Mouse (Mus musculus): ENCODE measurements at regions not wholly inside any gene's neighbourhood (a gene's known extent, or its start where the extent isn't known, plus 50 kb on each side); places are given as distances from the start of the nearest gene placed in this dataset.

GRCm38 (mm10) chr7:71541467-71541866 lies 190.2 kb upstream of the Gm10295 start:
- no peak overlapping the region for H3K27ac ChIP-seq (replicated peaks)
- no peak for ATAC-seq (replicated peaks)
- no peaks in the 10 kb centered on the region for H3K4me1 ChIP-seq
- no peak overlapping the region for H3K9ac ChIP-seq (replicated peaks)
- H3K9me3 ChIP-seq: no peaks in the 10 kb centered on the region
- H3K4me3 ChIP-seq: no peak overlapping the region
- H3K4me2 ChIP-seq (replicated peaks): no peak overlapping the region
- no peaks in the 10 kb centered on the region for H3K27me3 ChIP-seq
- WGBS: 21% methylated on average over 2 of the region's 2 CpGs
- H3K36me3 ChIP-seq: no peaks in the 10 kb centered on the region

DNA sequence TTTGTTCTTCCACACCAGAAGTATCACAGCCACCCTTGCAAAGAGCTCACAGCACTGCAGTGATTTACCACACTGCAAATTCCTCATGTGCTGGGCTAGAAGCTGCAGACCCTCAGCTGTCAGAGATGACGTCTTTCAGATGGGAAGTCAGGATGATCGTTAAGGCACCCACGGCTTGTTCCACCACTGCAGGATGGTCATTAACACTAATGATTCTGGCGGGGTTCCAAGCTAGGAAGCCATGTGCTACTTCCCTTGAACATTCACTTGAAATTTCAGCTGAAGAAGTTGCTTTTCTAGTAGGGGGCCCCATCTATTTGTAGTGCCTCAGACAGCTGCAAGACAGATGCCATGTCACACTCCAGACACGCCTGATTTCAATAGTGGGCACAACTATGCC lies 181.8 kb upstream of the Gm10295 start:
- Histone ChIP-seq H3K27ac (replicated peaks) (no peak overlapping the region), H3K4me2 (replicated peaks) (no peak overlapping the region), H3K4me3 (no peak overlapping the region), H3K4me1 (peaks cover 5% of the 10 kb centered on the region), H3K9me3 (no peaks in the 10 kb centered on the region), H3K36me3 (no peaks in the 10 kb centered on the region), H3K27me3 (no peaks in the 10 kb centered on the region), H3K9ac (replicated peaks) (no peak overlapping the region)
- ATAC-seq (replicated peaks): peak; percentile 48; the same call in 1 of the 2 replicates
- WGBS: 19% methylated on average over 5 of the region's 5 CpGs

DNA sequence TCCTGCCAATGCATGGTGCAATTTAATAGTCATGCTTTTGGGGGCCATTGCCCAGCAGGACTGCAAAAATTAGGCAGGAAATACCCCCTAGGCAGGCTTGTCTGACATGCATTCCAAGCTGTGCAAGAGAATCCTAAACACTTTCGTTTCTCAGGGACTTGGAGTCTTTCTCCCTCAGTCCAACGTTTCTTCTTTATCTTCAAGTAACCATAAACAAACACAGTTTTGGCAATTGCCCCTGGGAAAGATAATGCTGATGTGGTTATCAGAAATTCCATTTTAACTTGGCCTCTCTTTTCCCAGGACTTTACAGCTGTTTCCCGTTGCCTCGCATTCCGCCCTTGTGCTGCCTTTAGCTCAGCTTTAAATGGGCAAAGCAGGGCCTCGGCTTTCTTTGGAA lies 180.2 kb upstream of the Gm10295 start:
- no peaks in the 10 kb centered on the region for H3K36me3 ChIP-seq
- no peak for ATAC-seq (replicated peaks)

DNA sequence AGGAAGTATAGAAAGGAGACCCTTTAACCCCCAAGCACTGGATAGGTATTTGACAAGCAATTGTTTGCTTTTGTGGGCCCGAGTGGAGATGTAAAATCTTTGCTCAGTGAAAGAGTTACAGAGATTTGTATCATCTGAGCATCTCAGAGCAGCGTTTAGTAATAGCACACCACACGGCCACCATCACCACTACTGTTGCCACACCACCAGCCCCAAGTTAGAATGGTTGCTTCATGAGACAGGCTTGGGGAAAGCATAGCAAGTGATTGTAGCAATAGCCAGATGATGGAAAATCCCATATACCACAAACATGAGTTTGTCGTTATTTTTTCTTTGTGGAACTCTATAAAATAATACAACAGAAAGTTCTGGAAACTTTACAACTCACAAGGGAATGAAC lies 179.6 kb upstream of the Gm10295 start:
- H3K9me3 ChIP-seq: no peaks in the 10 kb centered on the region
- 88% methylated on average over 4 of the region's 4 CpGs for WGBS
- H3K27ac ChIP-seq (replicated peaks): no peak overlapping the region
- no peak overlapping the region for H3K9ac ChIP-seq (replicated peaks)
- H3K36me3 ChIP-seq: no peaks in the 10 kb centered on the region
- no peak for ATAC-seq (replicated peaks)
- no peak overlapping the region for H3K4me3 ChIP-seq
- H3K4me2 ChIP-seq (replicated peaks): no peak overlapping the region
- H3K4me1 ChIP-seq: peaks cover 5% of the 10 kb centered on the region
- H3K27me3 ChIP-seq: no peaks in the 10 kb centered on the region

More for the DNA sequence above, 180.2 kb upstream of the Gm10295 start:
- Histone ChIP-seq H3K9ac (replicated peaks) (no peak overlapping the region), H3K9me3 (no peaks in the 10 kb centered on the region), H3K4me2 (replicated peaks) (no peak overlapping the region), H3K27me3 (no peaks in the 10 kb centered on the region), H3K4me1 (peaks cover 5% of the 10 kb centered on the region), H3K27ac (replicated peaks) (no peak overlapping the region), H3K4me3 (no peak overlapping the region)
- 72% methylated on average over 6 of the region's 6 CpGs for WGBS

- H3K4me1 ChIP-seq: no peaks in the 10 kb centered on the region
- 81% methylated on average over 2 of the region's 2 CpGs for WGBS
- H3K4me3 ChIP-seq: no peak overlapping the region
- H3K36me3 ChIP-seq: no peaks in the 10 kb centered on the region
- no peak overlapping the region for H3K27ac ChIP-seq (replicated peaks)
- no peaks in the 10 kb centered on the region for H3K27me3 ChIP-seq
- no peak overlapping the region for H3K4me2 ChIP-seq (replicated peaks)
- H3K9ac ChIP-seq (replicated peaks): no peak overlapping the region
- no peak for ATAC-seq (replicated peaks)
- no peaks in the 10 kb centered on the region for H3K9me3 ChIP-seq
These were observed 174.9 kb upstream of the Gm10295 start for GRCm38 (mm10) chr7:71526152-71526551.

DNA sequence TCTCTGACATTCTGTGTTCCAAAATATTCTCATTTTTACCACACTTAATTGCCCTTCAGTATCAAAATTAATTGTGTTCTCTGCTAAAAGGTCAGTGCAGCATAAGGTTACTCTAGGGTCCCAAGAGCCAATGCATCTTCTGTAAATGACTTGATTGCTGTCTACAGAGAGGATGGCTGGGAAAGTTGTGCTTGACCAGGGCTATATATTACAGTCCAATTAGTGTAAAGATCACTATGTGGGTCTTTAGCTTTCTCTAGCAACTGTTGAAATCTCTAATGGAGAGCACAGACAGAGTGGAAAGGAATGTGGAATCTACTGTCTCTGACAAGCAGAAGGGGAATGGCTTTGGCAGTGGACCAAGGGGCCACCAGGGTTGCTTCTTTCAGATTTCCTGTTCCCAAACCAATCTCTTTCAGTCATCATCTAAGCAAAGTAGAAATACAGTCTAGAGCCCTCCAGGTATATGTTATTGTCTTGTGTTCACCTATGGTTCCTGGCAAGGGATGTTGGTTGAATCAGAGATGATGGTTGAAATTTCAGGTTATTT lies 173.4 kb upstream of the Gm10295 start:
- H3K4me1 ChIP-seq: no peaks in the 10 kb centered on the region
- H3K9ac ChIP-seq (replicated peaks): no peak overlapping the region
- H3K9me3 ChIP-seq: no peaks in the 10 kb centered on the region
- no peaks in the 10 kb centered on the region for H3K27me3 ChIP-seq
- ATAC-seq (replicated peaks): no peak
- no peaks in the 10 kb centered on the region for H3K36me3 ChIP-seq
- no peak overlapping the region for H3K4me2 ChIP-seq (replicated peaks)
- H3K27ac ChIP-seq (replicated peaks): no peak overlapping the region
- H3K4me3 ChIP-seq: no peak overlapping the region

DNA sequence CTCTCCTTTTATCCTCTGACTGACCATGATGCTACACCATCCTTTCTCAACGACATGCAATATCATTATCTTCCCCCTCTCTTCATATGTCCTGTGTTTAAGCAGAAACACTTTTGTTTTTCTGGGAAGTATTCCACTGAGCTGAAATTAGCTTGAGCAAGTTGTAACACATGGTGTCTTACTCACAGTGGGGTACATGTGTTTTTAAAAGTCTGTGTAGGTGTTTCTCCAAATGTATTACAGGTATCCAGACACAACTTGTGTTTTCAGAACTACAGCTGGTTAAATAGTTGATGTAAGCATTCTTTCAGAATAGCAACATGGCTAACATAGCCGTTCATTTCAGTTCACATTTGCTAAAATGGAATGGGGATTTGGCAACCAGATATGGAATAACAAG lies 172.8 kb upstream of the Gm10295 start:
- Histone ChIP-seq H3K4me3 (no peak overlapping the region), H3K27me3 (no peaks in the 10 kb centered on the region), H3K27ac (replicated peaks) (no peak overlapping the region), H3K4me2 (replicated peaks) (no peak overlapping the region), H3K36me3 (no peaks in the 10 kb centered on the region), H3K4me1 (no peaks in the 10 kb centered on the region), H3K9me3 (no peaks in the 10 kb centered on the region), H3K9ac (replicated peaks) (no peak overlapping the region)
- no peak for ATAC-seq (replicated peaks)
- WGBS: 90% methylated on average over 2 of the region's 2 CpGs

DNA sequence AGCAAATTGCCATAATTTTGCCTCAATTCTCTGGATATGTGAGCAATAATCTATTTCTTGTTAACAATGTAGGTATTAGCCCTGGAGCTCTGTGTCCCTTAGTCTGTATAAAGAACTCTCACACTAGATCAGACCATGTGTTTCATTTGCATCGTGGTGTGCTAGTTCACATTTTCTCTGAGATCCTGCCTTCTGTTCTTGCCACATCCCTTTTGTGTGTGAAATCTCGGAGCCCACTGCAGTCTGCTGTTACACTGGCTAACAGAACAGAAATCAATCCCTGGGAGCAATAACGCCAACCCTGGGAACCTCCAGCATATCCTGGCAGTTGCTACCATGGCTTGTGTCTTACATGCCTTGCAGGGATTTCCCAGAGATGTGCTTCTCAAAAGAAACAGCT lies 156.1 kb upstream of the Gm10295 start:
- WGBS: 64% methylated on average over 3 of the region's 3 CpGs
- H3K27ac ChIP-seq (replicated peaks): peak overlapping the region; percentile 52; the same call in 1 of the 2 replicates
- H3K4me3 ChIP-seq: no peak overlapping the region
- H3K4me1 ChIP-seq: no peaks in the 10 kb centered on the region
- no peaks in the 10 kb centered on the region for H3K9me3 ChIP-seq
- no peak overlapping the region for H3K9ac ChIP-seq (replicated peaks)
- ATAC-seq (replicated peaks): 0 out of 2 replicates have a peak, but pooled peaks have one; percentile 41
- no peaks in the 10 kb centered on the region for H3K27me3 ChIP-seq
- H3K36me3 ChIP-seq: no peaks in the 10 kb centered on the region
- no peak overlapping the region for H3K4me2 ChIP-seq (replicated peaks)

DNA sequence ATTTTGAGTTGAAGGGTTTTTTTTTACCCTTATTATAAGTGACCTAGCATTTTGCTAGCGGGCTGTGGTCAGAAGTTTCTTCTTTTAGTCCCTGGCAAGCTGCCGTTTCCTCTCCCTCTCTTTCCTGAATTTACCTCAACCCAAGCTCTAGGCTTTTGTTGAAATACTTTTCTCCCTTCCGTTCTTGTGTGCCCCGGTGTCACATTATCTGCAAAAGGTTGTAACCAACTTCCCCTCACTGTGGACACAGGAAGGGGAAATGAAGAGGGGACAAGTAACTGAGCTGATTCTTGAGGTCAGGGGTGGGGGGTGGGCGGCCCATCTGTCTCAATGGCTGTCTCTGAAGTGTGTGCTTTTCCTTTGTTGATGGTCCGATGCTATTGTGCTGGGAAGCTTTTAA lies 149.4 kb upstream of the Gm10295 start:
- no peak overlapping the region for H3K9ac ChIP-seq (replicated peaks)
- 68% methylated on average over 6 of the region's 6 CpGs for WGBS
- no peaks in the 10 kb centered on the region for H3K4me1 ChIP-seq
- ATAC-seq (replicated peaks): no peak
- H3K4me2 ChIP-seq (replicated peaks): no peak overlapping the region
- H3K9me3 ChIP-seq: no peaks in the 10 kb centered on the region
- H3K36me3 ChIP-seq: no peaks in the 10 kb centered on the region
- no peaks in the 10 kb centered on the region for H3K27me3 ChIP-seq
- H3K4me3 ChIP-seq: no peak overlapping the region
- no peak overlapping the region for H3K27ac ChIP-seq (replicated peaks)

DNA sequence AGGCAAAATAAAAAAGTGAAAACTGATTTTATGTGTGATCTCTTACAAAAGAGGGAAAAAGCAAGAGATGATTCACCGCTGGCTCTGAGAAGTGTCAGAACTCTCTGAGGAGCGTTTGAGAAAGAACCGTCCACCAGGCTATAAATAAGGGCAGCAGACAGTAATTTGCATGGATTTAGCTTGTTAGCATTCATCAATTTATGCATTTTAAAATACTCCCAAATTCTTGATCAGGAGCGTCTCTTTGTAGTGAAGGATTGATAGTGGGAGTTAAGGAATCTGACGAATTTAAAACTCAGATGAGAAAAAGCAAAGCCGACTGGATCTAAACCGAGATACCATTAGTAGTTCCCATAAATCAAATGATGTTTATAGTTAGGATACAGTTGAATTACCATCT lies 146.8 kb upstream of the Gm10295 start:
- no peaks in the 10 kb centered on the region for H3K36me3 ChIP-seq
- 91% methylated on average over 7 of the region's 7 CpGs for WGBS
- H3K27ac ChIP-seq (replicated peaks): no peak overlapping the region
- H3K4me2 ChIP-seq (replicated peaks): no peak overlapping the region
- H3K9me3 ChIP-seq: no peaks in the 10 kb centered on the region
- no peaks in the 10 kb centered on the region for H3K27me3 ChIP-seq
- no peak for ATAC-seq (replicated peaks)
- no peak overlapping the region for H3K4me3 ChIP-seq
- no peaks in the 10 kb centered on the region for H3K4me1 ChIP-seq
- no peak overlapping the region for H3K9ac ChIP-seq (replicated peaks)

GRCm38 (mm10) chr7:71491128-71491527 lies 139.8 kb upstream of the Gm10295 start:
- ATAC-seq (replicated peaks): no peak
- Histone ChIP-seq H3K9me3 (no peaks in the 10 kb centered on the region), H3K4me2 (replicated peaks) (no peak overlapping the region), H3K27ac (replicated peaks) (no peak overlapping the region), H3K9ac (replicated peaks) (no peak overlapping the region), H3K36me3 (no peaks in the 10 kb centered on the region), H3K27me3 (no peaks in the 10 kb centered on the region), H3K4me1 (0 out of 2 replicates have a peak, but pooled peaks cover 2% of the 10 kb centered on the region), H3K4me3 (no peak overlapping the region)
- 59% methylated on average over 4 of the region's 4 CpGs for WGBS

DNA sequence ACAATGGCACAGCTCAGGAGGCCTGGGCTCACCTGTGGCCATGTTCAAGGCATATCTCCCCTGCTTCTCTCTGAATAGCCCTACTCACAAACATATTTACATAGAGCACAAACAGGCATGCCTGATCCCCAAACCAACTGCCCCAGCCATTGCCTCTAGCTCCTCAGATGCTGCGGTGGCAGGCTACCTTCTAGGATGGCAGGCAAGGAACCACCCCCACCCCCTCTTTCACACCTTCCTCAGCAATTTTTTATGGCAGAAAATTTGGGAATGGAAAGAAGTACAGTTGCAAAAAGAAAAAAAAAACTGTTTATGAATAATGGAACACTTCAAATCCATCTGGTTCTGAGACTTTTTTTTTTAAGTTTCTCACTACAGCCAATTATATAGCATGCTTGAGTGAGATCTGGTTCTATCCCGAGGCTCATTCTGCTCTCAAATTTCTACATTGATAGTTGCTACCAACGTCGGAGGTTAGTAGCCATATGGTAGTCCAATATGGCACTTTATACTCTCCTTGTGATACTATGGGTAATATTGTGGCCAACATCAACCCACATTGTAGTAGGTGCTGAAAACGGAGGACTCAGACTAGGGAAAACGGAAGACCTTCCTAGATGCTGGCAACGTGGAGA lies 136.8 kb upstream of the Gm10295 start:
- 0 out of 2 replicates have a peak, but pooled peaks cover 2% of the 10 kb centered on the region for H3K4me1 ChIP-seq
- no peaks in the 10 kb centered on the region for H3K9me3 ChIP-seq
- no peak overlapping the region for H3K9ac ChIP-seq (replicated peaks)
- H3K4me2 ChIP-seq (replicated peaks): no peak overlapping the region
- H3K4me3 ChIP-seq: no peak overlapping the region
- peak; percentile 92 for ATAC-seq (replicated peaks)
- peak overlapping the region; percentile 68 for H3K27ac ChIP-seq (replicated peaks)
- H3K27me3 ChIP-seq: no peaks in the 10 kb centered on the region
- H3K36me3 ChIP-seq: no peaks in the 10 kb centered on the region
- WGBS: 62% methylated on average over 7 of the region's 7 CpGs

DNA sequence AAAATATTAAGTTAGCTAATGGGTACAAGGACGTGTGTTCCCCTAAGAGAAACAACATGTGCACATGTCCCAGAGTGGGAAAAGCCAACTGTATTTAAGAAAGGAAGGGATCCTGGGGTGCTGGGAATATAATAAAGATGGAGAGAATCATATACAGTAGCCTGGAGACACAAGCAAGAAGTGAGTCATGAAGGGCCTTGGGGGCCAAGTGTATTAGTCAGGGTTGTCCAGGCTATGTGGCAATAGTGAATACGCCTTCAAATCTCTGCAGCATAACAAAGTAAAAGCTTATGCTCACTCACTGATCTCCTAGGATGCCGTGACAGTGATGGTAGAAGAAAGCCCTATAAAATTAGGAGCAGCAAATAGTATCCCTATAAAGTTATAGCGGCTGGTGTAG lies 124.1 kb upstream of the Gm10295 start:
- ATAC-seq (replicated peaks): no peak
- Histone ChIP-seq H3K4me1 (peaks cover 11% of the 10 kb centered on the region; the same call in 1 of the 2 replicates), H3K27me3 (no peaks in the 10 kb centered on the region), H3K9ac (replicated peaks) (no peak overlapping the region), H3K9me3 (no peaks in the 10 kb centered on the region), H3K36me3 (no peaks in the 10 kb centered on the region), H3K4me3 (no peak overlapping the region), H3K27ac (replicated peaks) (no peak overlapping the region), H3K4me2 (replicated peaks) (no peak overlapping the region)
- WGBS: 81% methylated on average over 4 of the region's 4 CpGs

Measured in forebrain, embryonic 15.5 days (tissue).